Mouse (Mus musculus): ENCODE data around the gene Clock. TPM values are rescaled to one million over a fixed set of nuclear protein-coding genes. Genes with fewer than 3 reads are reported as not detected.

Clock gene
- polyA plus RNA-seq (2014; fragmentation: Nextera tagmentation; extraction: Ambion mirVana) = 11.5 and 11.6 TPM in 2 replicates

GRCm38 (mm10) chr5:76304452-76305341 lies at the start of gene Clock:
Gene Clock (minus strand): TSS chr5:76304792.
- Histone ChIP-seq H3K4me1 (ENCODE audit: control insufficient read depth, insufficient read depth, low read length) (peaks cover 9% of the 10 kb centered on the region), H3K9me3 (ENCODE audit: control insufficient read depth, low read length) (no peaks in the 10 kb centered on the region), H3K27ac (ENCODE audit: low read depth, low read length) (peak within 1 kb of the TSS; percentile 95), H3K4me2 (peak within 1 kb of the TSS; percentile 74), H3K9ac (ENCODE audit: low read length) (peak within 1 kb of the TSS; percentile 93), H3K27me3 (ENCODE audit: control insufficient read depth, insufficient read depth, low read length) (no peaks in the 10 kb centered on the region), H3K36me3 (ENCODE audit: control insufficient read depth, insufficient read depth, low read length) (no peaks in the 10 kb centered on the region), H3K4me3 (ENCODE audit: low read depth, low read length) (peak within 1 kb of the TSS; percentile 95)
- ATAC-seq (ENCODE audit: low FRiP score) (peak; percentile 89), DNase-seq (ENCODE audit: low spot score, missing footprints) (peak; percentile 98)
- WGBS = 1% methylated on average over 73 of the region's 104 CpGs

- Histone ChIP-seq H3K9ac (ENCODE audit: low read length) (no peak overlapping the region), H3K9me3 (ENCODE audit: control insufficient read depth, low read length) (no peaks in the 10 kb centered on the region), H3K27me3 (ENCODE audit: control insufficient read depth, insufficient read depth, low read length) (no peaks in the 10 kb centered on the region), H3K36me3 (ENCODE audit: control insufficient read depth, insufficient read depth, low read length) (no peaks in the 10 kb centered on the region), H3K4me1 (ENCODE audit: control insufficient read depth, insufficient read depth, low read length) (no peaks in the 10 kb centered on the region), H3K27ac (ENCODE audit: low read depth, low read length) (no peak overlapping the region), H3K4me3 (ENCODE audit: low read depth, low read length) (no peak overlapping the region), H3K4me2 (no peak overlapping the region)
- 49% methylated on average over 7 of the region's 7 CpGs for WGBS
- no peak for DNase-seq (ENCODE audit: low spot score, missing footprints)
- ATAC-seq (ENCODE audit: low FRiP score) = no peak
These were observed 47.5 kb upstream of the Clock start for GRCm38 (mm10) chr5:76351953-76352611.

- Histone ChIP-seq H3K4me2 (no peak overlapping the region), H3K4me1 (ENCODE audit: control insufficient read depth, insufficient read depth, low read length) (no peaks in the 10 kb centered on the region), H3K9me3 (ENCODE audit: control insufficient read depth, low read length) (no peaks in the 10 kb centered on the region), H3K4me3 (ENCODE audit: low read depth, low read length) (no peak overlapping the region), H3K9ac (ENCODE audit: low read length) (no peak overlapping the region), H3K27me3 (ENCODE audit: control insufficient read depth, insufficient read depth, low read length) (no peaks in the 10 kb centered on the region), H3K27ac (ENCODE audit: low read depth, low read length) (no peak overlapping the region), H3K36me3 (ENCODE audit: control insufficient read depth, insufficient read depth, low read length) (no peaks in the 10 kb centered on the region)
- ATAC-seq (ENCODE audit: low FRiP score) = no peak
- WGBS = 87% methylated on average over 5 of the region's 5 CpGs
- no peak for DNase-seq (ENCODE audit: low spot score, missing footprints)
These were observed 46.9 kb upstream of the Clock start for GRCm38 (mm10) chr5:76351537-76351936.

GRCm38 (mm10) chr5:76346137-76346536 lies 41.5 kb upstream of the Clock start:
- no peak for ATAC-seq (ENCODE audit: low FRiP score)
- Histone ChIP-seq H3K36me3 (ENCODE audit: control insufficient read depth, insufficient read depth, low read length) (no peaks in the 10 kb centered on the region), H3K27ac (ENCODE audit: low read depth, low read length) (no peak overlapping the region), H3K4me3 (ENCODE audit: low read depth, low read length) (no peak overlapping the region), H3K27me3 (ENCODE audit: control insufficient read depth, insufficient read depth, low read length) (no peaks in the 10 kb centered on the region), H3K4me1 (ENCODE audit: control insufficient read depth, insufficient read depth, low read length) (no peaks in the 10 kb centered on the region), H3K4me2 (no peak overlapping the region), H3K9ac (ENCODE audit: low read length) (no peak overlapping the region), H3K9me3 (ENCODE audit: control insufficient read depth, low read length) (no peaks in the 10 kb centered on the region)
- DNase-seq (ENCODE audit: low spot score, missing footprints) = no peak
- WGBS = 56% methylated on average over 2 of the region's 2 CpGs

GRCm38 (mm10) chr5:76340931-76341330 lies 36.3 kb upstream of the Clock start:
- Histone ChIP-seq H3K9ac (ENCODE audit: low read length) (no peak overlapping the region), H3K4me1 (ENCODE audit: control insufficient read depth, insufficient read depth, low read length) (no peaks in the 10 kb centered on the region), H3K27me3 (ENCODE audit: control insufficient read depth, insufficient read depth, low read length) (no peaks in the 10 kb centered on the region), H3K36me3 (ENCODE audit: control insufficient read depth, insufficient read depth, low read length) (no peaks in the 10 kb centered on the region), H3K9me3 (ENCODE audit: control insufficient read depth, low read length) (no peaks in the 10 kb centered on the region), H3K27ac (ENCODE audit: low read depth, low read length) (no peak overlapping the region), H3K4me3 (ENCODE audit: low read depth, low read length) (no peak overlapping the region), H3K4me2 (no peak overlapping the region)
- 86% methylated on average over 2 of the region's 2 CpGs for WGBS
- no peak for ATAC-seq (ENCODE audit: low FRiP score)
- DNase-seq (ENCODE audit: low spot score, missing footprints) = no peak

- Histone ChIP-seq H3K9ac (ENCODE audit: low read length) (no peak overlapping the region), H3K27ac (ENCODE audit: low read depth, low read length) (no peak overlapping the region), H3K4me1 (ENCODE audit: control insufficient read depth, insufficient read depth, low read length) (no peaks in the 10 kb centered on the region), H3K4me3 (ENCODE audit: low read depth, low read length) (no peak overlapping the region), H3K36me3 (ENCODE audit: control insufficient read depth, insufficient read depth, low read length) (no peaks in the 10 kb centered on the region), H3K4me2 (no peak overlapping the region), H3K9me3 (ENCODE audit: control insufficient read depth, low read length) (no peaks in the 10 kb centered on the region), H3K27me3 (ENCODE audit: control insufficient read depth, insufficient read depth, low read length) (no peaks in the 10 kb centered on the region)
- WGBS = 86% methylated on average over 8 of the region's 8 CpGs
- no peak for ATAC-seq (ENCODE audit: low FRiP score)
- DNase-seq (ENCODE audit: low spot score, missing footprints) = no peak
These were observed 32.5 kb upstream of the Clock start for GRCm38 (mm10) chr5:76337100-76337499.

GRCm38 (mm10) chr5:76333833-76334232 lies 29.2 kb upstream of the Clock start:
- Histone ChIP-seq H3K4me3 (ENCODE audit: low read depth, low read length) (no peak overlapping the region), H3K27ac (ENCODE audit: low read depth, low read length) (no peak overlapping the region), H3K4me1 (ENCODE audit: control insufficient read depth, insufficient read depth, low read length) (no peaks in the 10 kb centered on the region), H3K27me3 (ENCODE audit: control insufficient read depth, insufficient read depth, low read length) (no peaks in the 10 kb centered on the region), H3K4me2 (no peak overlapping the region), H3K9me3 (ENCODE audit: control insufficient read depth, low read length) (no peaks in the 10 kb centered on the region), H3K36me3 (ENCODE audit: control insufficient read depth, insufficient read depth, low read length) (no peaks in the 10 kb centered on the region), H3K9ac (ENCODE audit: low read length) (no peak overlapping the region)
- ATAC-seq (ENCODE audit: low FRiP score) (no peak), DNase-seq (ENCODE audit: low spot score, missing footprints) (no peak)
- WGBS = 35% methylated on average over 4 of the region's 4 CpGs

- no peaks in the 10 kb centered on the region for H3K27me3 ChIP-seq (ENCODE audit: control insufficient read depth, insufficient read depth, low read length)
- no peak within 1 kb of the TSS for H3K27ac ChIP-seq (ENCODE audit: low read depth, low read length)
- WGBS = 91% methylated on average over 7 of the region's 7 CpGs
- no peak within 1 kb of the TSS for H3K4me2 ChIP-seq
- no peaks in the 10 kb centered on the region for H3K9me3 ChIP-seq (ENCODE audit: control insufficient read depth, low read length)
- no peak for ATAC-seq (ENCODE audit: low FRiP score)
- H3K36me3 ChIP-seq (ENCODE audit: control insufficient read depth, insufficient read depth, low read length) = no peaks in the 10 kb centered on the region
- no peak for DNase-seq (ENCODE audit: low spot score, missing footprints)
- no peaks in the 10 kb centered on the region for H3K4me1 ChIP-seq (ENCODE audit: control insufficient read depth, insufficient read depth, low read length)
- H3K9ac ChIP-seq (ENCODE audit: low read length) = no peak within 1 kb of the TSS
- H3K4me3 ChIP-seq (ENCODE audit: low read depth, low read length) = no peak within 1 kb of the TSS
These were observed 26.4 kb upstream of the Clock start, which contains the start of gene Pdcl2 for GRCm38 (mm10) chr5:76330953-76331352. Gene Pdcl2 (minus strand): TSS chr5:76331156.

- Histone ChIP-seq H3K4me1 (ENCODE audit: control insufficient read depth, insufficient read depth, low read length) (no peaks in the 10 kb centered on the region), H3K9ac (ENCODE audit: low read length) (no peak overlapping the region), H3K27me3 (ENCODE audit: control insufficient read depth, insufficient read depth, low read length) (no peaks in the 10 kb centered on the region), H3K27ac (ENCODE audit: low read depth, low read length) (no peak overlapping the region), H3K4me2 (no peak overlapping the region), H3K4me3 (ENCODE audit: low read depth, low read length) (no peak overlapping the region), H3K36me3 (ENCODE audit: control insufficient read depth, insufficient read depth, low read length) (no peaks in the 10 kb centered on the region), H3K9me3 (ENCODE audit: control insufficient read depth, low read length) (no peaks in the 10 kb centered on the region)
- no peak for DNase-seq (ENCODE audit: low spot score, missing footprints)
- no peak for ATAC-seq (ENCODE audit: low FRiP score)
- 83% methylated on average over 2 of the region's 2 CpGs for WGBS
These were observed 22.7 kb upstream of the Clock start for GRCm38 (mm10) chr5:76327296-76327695.
